Mouse (Mus musculus) urinary bladder, postnatal 4 days (tissue): Measurements from ENCODE around the gene Deup1.

Source experiments
- DNase-seq, 2 experiments: peaks; one replicate each; pipeline ENCODE4 v3.0.0; 2021 to 2022; ENCODE audit warnings: low spot score in 2 of 2

The Deup1 gene

GRCm38 (mm10) chr9:15533336-15534070, 94.2 kb downstream of the Deup1 start:
- DNase-seq = no peak

DNA sequence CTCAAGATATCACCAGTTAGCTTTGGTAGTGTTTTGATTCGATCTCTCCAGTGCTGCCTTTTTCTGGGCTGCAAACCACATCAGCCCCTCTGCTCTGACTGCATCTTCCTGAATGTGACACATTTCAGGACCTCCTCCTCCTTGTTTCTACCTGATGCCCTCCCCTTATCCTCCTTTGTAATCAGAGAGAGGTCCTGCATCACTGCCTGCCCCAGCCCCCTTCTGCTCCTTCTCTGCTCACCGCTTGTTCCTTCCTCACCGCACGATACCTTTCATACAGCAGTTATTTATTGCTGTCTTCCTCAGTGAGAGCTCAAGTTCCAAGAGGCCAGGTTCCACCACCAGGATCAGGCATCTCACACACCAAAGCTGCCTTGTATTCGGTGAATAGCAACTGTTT, 96.5 kb downstream of the Deup1 start:
- no peak for DNase-seq

- DNase-seq = no peak
These were observed 97.8 kb downstream of the Deup1 start for GRCm38 (mm10) chr9:15529965-15530320.

DNA sequence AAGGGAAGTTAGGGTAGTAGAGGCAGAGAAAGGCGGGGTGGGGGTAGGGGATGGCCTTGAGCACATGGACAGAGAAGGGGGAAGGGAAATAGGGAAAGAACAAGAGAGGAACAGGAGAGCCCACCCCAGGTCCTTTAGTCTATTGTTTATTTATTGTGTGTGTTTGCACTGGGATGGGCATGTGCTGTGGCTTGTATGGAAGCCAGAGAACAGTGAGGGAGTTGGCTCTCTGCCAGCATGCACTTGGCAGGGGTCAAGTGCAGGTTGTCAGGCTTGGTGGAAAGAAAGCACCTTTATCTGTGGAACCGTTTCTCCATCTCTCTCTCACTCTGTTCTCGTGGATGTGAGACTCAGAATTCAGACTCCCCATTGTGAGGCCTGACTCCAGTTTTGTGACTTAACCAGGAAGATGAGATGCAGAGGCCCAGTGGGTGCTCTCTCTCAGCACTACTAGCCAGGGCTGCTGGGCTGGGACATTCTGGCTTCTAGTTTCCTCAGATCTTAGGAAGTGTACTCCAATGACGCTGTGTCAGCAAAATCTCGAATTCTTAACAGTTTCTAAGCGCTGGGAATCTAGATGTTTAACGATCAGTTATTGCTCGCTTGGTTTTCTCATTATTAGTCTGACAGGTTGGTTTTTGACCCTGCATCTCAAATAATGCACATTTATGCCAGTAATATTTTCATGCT, 98.3 kb downstream of the Deup1 start:
- peak; percentile 31 to 68 for DNase-seq

GRCm38 (mm10) chr9:15528368-15528767, 99.4 kb downstream of the Deup1 start:
- no peak for DNase-seq

GRCm38 (mm10) chr9:15527846-15528245, 99.9 kb downstream of the Deup1 start:
- DNase-seq = no peak

GRCm38 (mm10) chr9:15526539-15526938, 101.2 kb downstream of the Deup1 start:
- DNase-seq = no peak

- DNase-seq = no peak
These were observed 102.5 kb downstream of the Deup1 start for GRCm38 (mm10) chr9:15525246-15525645.

DNA sequence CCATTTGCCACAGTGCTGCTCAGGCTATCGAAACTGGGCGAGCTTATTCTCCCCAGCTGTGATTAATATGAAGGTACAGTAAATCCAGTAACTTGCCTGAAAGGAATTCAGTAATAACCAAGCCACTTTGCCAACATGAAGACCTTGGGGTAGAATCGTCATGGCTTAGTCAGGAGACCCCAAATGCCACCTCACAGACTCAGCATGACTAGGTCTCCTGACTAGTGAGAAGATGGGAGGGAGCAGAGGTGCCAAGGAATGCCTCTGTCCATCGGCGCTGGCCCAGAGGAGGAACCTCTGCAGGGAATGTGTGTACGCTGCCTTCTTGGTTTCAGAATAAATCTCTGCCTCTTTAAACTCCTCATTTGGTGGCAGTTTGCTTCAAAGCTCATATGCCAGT, 104.1 kb downstream of the Deup1 start:
- DNase-seq = no peak

DNA sequence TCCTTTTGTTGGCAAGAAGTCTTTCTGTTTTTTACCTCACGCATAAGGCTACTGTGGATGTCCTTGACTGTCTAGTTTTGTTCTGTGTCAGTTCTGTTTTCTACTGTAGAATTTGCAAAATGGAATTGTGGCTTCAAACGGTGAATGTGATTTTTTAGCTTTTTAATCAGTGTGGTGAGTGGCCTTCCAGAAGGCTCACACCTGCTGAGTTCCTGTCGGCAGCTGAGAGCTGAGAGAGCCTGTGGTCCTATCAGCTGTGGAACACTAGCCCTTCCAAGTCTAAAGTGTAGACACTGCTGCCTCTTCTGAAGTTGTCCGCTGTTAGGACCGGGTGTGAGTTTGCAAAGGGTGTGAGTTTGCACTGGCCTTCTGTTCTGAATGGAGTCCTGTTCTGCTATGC, 104.8 kb downstream of the Deup1 start:
- DNase-seq = no peak

GRCm38 (mm10) chr9:15522348-15522747, 105.4 kb downstream of the Deup1 start:
- DNase-seq = no peak

- no peak for DNase-seq
These were observed 109.8 kb downstream of the Deup1 start for GRCm38 (mm10) chr9:15517979-15518378.

GRCm38 (mm10) chr9:15516007-15516406, 111.7 kb downstream of the Deup1 start:
- no peak for DNase-seq

DNA sequence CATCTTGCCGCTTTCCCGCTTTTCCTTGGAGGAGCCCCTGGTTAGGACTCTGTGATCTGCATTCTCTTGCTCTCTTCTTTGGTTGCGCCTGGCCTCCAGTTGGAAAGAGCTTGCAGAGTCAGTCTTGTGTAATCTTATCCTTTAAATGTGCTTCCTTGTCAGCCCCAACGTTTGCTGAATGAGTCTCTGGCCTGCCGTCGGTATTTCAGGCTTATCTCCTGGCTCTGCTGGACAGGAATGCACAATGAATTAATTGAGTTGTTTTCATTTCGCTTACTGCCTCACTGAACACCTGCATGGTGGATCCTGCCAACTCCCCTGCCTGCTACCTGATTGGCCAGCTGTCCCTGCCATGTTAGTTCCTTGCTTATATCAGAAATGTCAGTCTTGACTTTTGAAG, 114.8 kb downstream of the Deup1 start:
- DNase-seq = no peak

DNA sequence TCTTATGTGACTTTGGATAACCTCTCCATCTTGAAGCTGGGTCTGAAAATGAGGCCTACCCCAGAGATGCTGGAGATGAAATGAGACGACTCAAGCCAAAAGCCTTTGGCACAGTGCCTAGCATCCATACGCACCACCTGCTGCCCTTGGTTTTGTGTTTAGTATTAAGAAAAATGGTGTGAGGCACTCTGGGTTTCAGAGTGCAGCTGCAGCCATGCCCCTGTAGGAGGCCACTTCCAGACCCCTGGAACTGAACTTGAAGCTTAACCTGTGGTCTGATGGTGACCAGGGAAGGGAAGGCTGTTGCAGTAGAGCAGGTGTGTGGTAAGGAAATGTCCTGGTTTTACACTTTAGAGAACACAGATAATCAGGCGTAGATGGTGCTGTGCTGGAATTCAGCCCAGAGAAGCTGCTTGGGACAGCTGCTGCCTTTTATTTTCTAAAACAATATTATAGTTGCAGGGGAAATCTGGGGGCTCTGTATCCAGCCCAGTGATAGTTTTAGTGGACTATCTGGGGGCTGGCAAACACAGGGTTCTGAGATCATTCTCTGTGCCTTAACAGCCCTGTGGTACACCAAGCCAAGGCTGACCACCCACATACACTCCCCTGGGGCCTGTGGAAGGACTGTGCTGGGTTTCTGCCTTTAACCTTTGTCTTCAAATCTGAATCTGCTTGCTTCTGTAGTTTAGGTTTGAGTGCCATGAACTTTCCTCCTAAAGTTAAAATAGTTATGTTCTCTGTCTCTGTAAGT, 117.0 kb downstream of the Deup1 start:
- no peak for DNase-seq
